Mouse (Mus musculus) MEL-GATA-1-ER (cell line): ENCODE measurements around the gene Pnpo.

Experiments used
- DNase-seq: peaks from one replicate; pipeline ENCODE4 v3.0.0-alpha.2; 2012; ENCODE audit warnings: low read depth; ENCODE audit errors: extremely low read depth

Gene Pnpo

GRCm38 (mm10) chr11:96970341-96970740 is 26.6 kb upstream of the Pnpo start:
- no peak for DNase-seq

DNA sequence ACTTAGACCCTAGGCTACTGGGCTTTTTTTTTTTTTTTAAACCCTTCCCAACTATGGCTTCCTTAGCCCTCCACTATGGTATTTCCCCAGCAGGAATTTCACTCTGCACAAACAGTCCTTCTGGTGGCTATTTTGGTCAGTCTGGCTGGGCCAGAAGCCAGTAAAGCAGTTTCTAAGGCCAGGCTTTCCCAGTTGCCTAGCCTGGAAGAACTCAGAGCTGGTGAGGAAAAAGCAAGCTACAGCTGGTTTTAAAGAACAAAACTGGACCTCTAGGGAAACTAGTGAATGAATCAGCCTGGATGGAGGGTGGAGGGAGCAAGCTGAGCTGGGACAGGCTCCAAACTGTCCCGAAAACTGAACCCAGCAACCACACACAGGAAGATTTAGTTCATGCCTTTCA is 26.0 kb upstream of the Pnpo start:
- DNase-seq = no peak

- peak; percentile 66 for DNase-seq
Measured at GRCm38 (mm10) chr11:96969280-96969722, 25.5 kb upstream of the Pnpo start.

DNA sequence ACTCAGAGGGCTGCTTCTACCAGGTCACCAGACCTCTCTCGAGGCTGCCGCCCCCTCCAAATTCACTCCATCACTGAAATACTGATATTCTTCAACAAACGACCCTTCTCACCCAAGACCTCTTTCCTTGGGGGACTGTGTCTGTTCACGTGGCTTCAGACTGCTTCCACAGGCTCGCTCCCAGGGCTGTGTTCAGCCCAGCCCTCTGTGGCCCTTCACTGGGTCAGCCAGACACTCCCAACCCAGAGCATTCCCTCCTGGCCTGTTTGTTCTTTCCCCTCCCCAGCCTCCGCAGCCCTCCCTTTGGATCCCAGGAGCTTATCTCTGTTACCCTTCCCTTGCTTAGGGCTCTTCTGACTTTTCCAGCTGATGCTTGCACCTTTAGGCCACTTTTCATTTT is 24.7 kb upstream of the Pnpo start:
- no peak for DNase-seq

- no peak for DNase-seq
Measured at GRCm38 (mm10) chr11:96967544-96968269, 23.9 kb upstream of the Pnpo start.

DNA sequence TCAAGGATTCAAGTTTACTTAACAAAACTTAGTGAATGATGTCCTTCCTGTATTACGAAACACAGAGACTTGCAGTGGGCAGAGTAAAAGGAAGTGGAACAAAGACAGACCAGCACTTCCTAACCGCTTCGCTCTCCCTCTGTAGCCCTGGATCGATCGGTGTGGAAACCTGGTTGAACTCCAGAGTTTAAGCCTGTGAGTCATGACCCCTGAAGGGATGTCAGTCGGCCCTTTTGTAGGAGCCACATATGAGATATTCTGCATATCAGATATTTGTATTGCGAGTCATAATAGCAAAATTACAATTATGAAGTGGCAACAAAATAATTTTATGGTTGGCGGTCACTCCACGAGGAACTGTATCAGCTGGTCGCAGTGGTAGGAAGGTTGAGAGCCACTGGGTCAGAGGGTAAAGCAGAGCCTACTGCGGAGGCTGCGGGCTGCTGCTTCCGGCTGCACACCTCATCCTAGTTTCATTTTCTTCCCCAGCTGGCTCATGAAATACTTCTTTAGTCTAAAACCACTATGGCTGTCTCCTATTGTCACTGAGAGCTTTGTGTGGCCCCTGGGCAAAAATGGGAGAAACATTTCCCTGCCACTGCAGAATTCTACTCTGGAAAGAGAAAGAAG is 23.2 kb upstream of the Pnpo start:
- DNase-seq = no peak

GRCm38 (mm10) chr11:96966172-96966571 is 22.4 kb upstream of the Pnpo start:
- no peak for DNase-seq

DNA sequence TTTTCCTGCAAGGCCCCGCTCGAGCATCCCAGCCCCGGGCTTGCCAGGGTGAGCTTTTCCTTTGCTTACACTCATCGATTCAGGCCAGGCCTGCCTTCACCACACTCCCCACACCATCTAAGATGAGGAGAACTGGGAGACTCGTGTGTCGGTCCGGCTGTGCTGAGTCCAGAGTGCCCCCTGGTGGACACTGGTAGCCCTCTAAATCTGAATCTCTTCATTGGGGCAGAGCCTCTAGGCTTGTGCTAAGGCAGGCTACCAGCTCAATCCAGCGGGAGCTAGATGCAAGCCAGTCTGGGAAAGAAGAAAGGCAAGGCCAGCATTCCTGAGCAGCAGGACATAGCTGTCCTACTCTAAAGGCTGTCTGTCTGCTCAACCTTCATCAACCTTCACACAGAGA is 19.8 kb upstream of the Pnpo start:
- no peak for DNase-seq

DNA sequence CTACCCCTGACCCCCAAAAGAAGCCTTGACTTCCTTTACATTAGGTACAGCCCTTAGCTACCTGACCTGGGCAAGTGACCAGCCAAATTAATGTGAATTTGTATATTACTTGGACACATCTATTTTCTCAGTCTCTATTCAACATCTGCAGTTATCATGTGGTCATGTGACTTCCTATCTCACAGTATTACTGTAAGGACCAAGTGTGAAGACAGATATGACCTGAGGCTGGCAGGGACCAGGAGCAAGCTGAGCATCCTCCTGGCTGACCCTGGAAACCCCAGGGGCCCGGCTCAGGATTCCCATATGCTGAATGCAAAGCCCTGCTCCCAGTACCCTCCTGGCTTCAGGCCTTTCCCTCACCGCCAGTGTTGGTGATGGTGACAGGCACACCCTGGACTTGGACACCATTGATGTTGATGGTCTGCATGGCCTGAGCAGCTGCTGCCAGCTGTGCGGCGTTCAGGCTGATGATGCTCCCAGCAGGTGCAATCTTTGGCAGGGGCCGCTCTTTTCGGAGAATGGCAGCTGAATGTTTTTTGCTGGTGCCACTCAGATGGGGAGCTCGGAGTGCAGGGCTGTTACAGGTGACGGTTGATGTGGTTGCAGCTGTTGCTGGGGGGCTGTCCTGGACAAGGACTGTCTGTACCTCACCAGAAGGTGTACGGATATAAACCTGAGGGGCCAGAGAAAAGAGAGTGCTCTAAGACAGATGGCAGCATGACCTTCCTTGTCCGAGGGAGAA is 13.4 kb upstream of the Pnpo start:
- no peak for DNase-seq

DNA sequence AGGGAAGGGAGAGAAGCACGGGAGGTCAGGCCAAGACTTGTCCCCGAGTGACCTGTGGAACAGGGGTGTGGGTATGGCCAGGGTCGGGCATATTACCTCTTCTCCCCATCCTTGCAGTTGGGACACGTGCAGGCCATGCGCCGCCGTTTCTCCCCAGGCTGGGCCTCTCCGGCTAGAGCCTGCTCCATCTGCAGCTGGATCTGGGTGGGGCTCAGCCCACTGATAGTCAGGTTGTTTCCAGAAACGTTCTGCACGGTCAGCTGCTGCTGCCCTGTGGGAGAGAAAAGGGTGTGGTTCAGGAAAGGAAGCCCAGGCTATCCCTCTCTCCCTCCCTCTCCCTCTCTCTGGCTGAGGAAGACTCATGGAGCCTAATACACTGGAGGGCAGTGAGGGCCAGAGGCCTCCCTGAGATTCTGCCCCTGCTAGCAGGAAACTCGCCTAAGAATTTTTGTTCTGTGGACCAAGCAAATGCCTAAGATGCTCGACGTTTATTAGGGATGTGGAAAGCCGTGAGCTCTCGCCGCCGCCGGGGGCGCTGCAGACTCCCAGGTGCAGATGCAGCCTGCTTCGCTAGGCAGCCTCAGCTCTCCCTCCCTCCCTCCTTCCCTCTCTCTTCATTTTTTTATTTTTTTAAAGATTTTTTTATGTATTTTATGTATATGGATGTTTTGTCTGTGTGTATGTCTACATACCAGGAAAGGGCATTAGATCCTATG is 12.4 kb upstream of the Pnpo start:
- no peak for DNase-seq

DNA sequence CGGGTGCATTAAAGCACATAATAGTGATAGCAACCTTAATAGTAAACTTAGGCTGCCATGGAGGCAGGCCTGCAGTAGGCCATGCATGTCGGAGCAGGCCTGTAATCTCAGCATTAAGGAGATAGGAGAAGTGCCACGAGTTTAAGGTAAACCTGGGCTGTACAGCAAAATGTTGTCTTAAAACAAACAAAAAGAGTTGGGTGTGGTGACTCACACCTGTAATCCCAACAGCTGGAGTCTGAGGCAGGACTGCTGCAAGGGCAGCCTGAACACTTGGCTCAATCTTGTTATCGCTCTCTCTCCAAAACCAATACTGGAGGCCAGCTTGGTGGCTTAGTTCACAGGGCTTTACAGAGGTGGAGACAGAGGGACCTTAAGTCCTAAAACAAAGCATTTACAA is 11.3 kb upstream of the Pnpo start:
- no peak for DNase-seq

DNA sequence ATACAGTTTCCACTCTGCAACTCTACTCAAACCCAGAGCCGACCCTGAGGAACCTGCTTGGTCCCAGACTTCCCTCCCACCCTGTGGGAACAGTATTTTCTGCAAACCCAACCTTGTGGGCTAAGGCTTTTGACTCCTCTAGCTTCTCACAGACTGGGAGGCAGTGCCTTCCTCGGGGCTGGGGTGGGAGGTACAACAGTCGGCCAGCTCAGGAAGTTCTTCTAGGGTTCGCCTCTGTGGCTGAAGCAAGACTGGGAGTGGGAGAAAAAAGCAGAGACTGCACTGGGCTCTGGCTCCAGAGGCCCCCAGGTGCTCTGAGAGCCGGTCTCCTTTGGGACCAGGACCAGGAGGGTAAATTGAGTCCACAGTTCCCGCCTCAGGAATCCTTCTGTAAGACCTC is 9.1 kb upstream of the Pnpo start:
- DNase-seq = no peak

- DNase-seq = no peak
Measured at GRCm38 (mm10) chr11:96952426-96952825, 8.6 kb upstream of the Pnpo start.

DNA sequence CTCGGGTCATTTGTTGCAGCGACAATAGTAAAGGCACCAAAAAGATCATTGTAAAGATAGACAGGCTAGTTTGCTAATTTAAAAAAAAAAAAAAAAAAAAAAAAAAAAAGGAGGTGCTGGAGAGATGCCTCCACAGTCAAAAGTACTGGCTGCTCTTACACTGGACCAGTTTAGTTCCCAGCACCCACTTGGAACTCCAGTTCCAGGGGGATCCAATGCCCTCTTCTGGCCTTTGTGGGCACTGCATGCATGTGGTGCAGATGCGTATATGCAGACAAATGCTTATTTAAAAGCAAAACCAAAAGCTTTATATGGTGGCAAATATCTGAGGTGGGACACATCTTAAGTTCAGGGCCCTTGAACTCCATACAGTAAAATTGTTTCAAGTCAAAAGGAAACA is 7.0 kb upstream of the Pnpo start:
- DNase-seq = no peak

- peak; percentile 90 for DNase-seq
Measured at GRCm38 (mm10) chr11:96947849-96948248, 4.1 kb upstream of the Pnpo start.

DNA sequence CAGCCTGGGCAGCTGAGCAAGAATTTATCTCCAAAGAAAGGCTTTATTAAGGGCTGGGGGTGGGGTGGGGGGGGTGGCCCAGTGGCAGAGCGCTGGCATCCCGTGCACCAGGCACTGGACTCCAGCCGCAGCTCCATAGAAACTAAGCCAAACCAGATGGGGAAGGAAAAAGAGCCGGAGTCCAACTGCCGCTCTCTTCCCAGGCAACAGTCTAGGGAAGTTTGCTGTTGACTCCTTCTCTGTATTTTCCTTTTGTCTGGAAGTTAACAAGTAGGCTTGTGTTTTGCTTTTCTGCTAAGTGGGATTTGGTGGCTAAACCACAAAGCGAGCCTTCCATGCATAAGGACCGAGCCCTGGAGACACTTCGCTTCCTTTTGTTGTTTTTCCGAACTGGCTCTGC is 2.7 kb upstream of the Pnpo start:
- no peak for DNase-seq

- DNase-seq = peak; percentile 56
Measured at GRCm38 (mm10) chr11:96944844-96945580, 1.2 kb upstream of the Pnpo start.

DNA sequence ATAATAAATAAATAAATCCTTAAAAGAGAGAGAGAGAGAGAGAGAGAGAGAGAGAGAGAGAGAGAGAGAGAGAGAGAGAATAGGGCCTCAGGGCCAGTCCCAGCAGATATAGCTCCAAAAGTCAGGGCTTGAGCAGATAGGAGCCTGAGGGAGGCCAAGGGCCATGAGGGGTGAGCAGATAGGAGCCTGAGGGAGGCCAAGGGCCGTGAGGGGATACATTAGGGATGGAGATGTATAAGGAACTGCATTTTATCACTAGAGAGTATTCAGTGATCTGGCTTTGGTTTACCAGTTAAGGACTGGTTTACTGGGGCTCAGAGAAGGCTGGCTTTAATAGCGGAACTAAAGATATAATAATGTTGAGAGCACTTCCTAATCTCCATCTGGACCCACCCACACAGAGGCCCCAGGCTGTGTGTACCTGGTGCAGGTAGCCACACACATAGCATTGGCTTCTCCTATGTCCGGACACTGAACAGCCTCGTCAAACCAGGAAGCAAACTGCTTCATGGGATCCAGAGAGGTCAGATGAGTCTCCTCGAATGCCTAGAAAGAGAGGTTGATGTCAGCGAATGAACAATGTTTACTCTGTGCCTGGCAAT is 1.7 kb downstream of the Pnpo start:
- DNase-seq = no peak

- DNase-seq = peak; percentile 81
Measured at GRCm38 (mm10) chr11:96940578-96941465, 3.0 kb downstream of the Pnpo start.

- DNase-seq = no peak
Measured at GRCm38 (mm10) chr11:96938426-96938800, 5.4 kb downstream of the Pnpo start.
